Mouse (Mus musculus) thymus, postnatal 14 days (tissue): ENCODE data around the gene Amfr.

Experiments
- DNase-seq: peaks from one replicate; pipeline ENCODE4 v3.0.0; 2021

The Amfr gene

DNA sequence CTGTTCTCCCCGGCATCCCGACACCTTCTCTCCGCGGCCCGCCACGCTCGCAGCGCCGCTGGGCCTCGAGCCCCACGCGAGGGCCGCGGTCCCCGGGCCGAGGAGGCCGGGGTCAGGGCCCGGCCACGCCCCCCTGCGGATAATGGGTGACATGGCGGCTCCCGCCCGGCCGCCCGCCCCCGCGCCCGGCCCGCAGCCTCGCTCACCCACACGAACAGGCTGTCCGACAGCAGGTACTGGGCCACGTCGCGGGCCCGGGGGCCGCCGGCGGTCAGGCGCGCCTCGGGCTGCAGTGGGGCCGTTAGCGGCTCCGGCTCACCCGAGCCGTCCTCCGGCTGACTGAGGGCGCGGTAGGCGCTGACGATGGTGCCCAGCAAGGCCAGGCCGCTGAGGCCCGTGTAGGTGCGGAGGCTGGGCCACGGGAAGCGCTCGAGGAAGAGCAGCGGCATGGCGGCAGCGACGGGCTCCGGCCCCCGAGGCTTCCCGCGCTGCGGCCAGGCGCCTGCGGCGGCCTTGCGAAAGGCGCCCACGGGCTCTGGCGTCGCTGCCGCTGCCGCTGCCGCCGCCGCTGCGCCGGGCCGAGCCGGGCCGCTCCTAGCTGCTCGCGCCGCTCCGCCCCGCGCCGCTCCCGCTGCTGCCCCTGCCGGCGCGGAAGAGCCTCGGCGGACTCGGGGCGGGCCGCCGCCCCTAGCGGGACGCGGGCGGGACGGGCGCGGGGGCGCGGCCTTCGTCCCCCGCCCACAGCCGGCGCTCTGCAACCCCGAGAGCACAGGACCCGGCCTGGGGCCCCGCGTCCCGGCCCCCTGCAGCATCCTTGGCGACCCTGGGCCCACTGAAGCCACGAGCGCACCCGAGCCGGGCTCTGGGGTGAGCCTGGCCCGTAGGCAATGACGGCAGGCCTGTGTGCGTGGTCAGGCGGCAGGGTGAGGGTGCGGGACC, at the start of gene Amfr:
Gene Amfr, minus strand, starts transcription at position 830 of the 939 bp plus-strand sequence.
- DNase-seq: peak; percentile 72

DNA sequence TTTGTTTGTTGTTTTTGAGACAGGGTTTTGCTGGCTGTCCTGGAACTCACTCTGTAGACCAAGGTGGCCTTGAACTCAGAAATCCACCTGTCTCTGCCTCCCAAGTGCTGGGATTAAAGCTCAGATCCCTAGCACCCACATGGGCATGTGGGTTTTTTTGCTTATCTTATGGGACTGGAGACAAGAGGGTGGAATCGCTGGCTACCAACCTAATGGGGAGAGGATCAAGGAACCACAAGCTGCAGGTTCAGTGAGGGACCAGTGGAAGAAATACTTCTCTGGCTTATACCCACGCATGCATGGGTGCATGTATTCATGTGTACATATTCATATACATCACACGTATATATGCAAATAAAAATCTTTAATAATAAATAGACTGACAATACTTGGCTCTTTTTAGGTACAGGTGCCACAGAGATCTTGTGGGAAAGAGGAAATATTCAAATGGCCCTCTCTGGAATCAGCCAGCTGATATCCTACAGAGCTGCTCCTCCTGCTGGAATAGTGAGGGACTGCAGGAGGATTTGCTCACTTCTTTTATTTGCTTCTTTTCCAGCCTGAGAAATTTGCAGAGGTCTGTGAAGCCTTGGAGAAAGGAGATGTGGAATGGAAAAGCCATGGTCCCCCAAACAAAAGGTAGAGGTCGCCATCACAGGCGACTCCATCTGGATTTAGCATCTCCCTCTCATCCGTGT, 44.7 kb upstream of the Amfr start:
- DNase-seq: peak; percentile 45

DNA sequence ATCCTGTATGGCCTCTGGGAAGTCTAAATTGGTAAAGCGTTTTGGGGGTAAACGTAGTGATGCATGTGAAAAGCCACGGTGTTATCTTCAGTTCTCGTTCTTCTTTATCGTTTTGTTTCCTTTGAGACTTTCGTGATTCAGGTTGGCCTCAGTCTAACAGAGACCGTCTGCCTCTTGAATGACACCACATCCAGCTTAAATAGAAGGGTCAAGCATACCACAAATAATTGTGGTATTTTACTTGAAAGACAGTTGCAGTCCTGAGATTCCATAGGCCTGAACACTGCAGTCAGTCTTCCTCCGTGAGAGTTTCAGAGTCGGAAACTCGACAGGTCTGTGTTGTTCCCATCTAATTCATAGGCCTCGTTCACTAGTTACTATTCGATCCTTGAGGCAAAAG, 40.1 kb upstream of the Amfr start:
- no peak for DNase-seq

DNA sequence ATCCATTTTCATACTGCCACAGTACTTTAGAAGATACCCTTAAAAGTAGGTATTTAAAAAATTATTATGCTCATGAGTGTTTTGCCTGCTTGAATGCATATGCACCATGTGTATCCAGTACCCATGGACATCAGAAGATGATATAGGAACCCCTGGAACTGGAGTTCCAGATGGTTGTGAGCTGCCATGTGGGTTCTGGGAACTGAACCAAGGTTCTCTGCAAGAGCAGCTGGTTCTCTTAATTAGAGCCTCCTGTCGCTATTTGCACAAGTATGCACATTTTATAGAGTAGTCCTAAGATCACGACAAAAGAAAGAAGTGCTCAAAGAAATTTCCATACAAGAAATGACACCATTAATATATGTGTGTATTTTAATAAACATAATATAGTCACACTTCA, 35.2 kb upstream of the Amfr start:
- no peak for DNase-seq

DNA sequence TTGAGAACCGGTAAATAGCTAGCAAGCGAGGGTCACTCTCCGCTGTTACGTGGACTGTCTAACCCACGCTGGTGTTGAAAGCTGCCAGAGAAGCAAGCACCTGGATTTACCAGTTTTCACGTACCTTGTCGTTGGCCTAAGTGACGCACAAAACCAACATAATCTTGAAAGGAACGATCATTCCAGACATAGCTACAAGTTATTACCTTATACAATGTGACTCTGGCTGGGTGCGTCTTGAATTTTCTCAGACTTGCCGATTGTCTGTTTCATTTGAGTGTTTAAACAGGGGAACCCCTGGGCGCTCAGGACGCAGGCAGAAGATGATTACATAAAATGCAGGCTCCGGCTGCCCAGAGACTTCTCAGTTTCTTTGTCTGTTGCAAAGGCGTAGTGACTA, 25.2 kb upstream of the Amfr start:
- peak; percentile 6 for DNase-seq

DNA sequence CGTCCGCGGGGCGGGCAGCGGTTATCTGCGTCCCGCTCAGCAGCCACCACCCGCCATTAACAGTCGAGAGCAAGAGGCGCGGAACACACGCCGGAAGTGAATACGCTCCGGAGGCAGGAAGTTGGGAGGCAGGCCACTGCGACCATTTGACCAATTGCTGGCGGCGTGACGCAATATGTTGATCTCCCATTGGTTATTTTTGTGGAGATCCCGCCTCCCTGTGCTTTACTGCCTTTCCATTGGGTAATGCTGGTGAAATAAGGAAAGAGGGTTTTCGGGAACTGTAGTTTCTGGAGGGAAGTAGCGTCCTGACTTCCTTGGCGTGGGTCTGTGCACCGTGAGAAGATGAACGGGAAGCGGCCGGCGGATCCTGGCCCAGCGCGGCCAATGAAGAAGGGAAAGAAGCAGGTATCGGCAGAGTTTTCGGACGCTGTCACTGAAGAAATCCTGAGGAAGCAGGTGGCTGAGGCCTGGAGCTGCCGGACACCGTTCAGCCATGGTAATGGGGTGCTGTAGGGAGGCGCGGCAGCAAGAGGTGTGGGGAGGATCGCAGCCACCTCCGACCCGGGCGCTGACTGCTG, 24.4 kb upstream of the Amfr start, which contains the start of the genes Nudt21 and Ogfod1:
Gene Nudt21, minus strand, starts transcription at position 88 of the 581 bp plus-strand sequence.
Gene Ogfod1, plus strand, starts transcription at position 255 of the 581 bp plus-strand sequence.
- DNase-seq: peak; percentile 94

DNA sequence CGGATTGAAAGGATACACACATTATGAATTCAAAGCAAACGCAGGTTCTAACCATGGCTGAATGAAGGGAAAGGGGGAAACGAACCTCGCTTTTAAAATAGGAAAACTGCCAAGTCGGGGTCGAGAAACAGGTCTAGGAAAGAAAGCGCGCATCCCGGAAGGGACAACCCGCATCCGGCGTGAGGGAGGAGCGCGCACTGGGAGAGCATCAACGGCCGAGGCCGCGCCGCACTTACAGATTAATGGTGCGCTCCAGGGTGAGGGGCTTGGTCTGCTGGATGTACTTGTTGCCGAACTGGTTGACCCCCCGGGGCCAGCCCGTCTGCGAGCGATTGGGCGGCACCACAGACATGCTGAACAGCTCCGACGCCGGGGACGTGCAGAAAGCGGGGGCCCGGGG, 23.9 kb upstream of the Amfr start:
- DNase-seq: peak; percentile 73

DNA sequence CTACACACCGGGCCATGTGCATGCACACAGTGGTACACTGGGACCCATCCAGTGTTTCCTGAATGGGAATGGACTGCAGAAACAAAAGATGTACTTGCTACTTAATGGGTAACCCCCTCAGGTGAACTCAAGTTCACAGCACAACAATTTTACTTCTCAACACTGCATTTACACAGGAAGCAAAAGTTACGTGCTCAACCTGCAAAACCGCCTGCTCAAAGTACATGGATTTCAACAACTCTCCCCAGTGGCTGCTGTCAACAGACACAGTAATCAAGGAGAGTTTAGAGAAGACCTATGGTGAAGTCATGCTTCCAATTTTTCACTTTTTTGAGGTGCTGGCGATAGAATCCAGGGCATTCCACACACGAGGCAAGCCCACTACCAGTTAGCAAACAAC, 22.6 kb upstream of the Amfr start:
- DNase-seq: no peak

DNA sequence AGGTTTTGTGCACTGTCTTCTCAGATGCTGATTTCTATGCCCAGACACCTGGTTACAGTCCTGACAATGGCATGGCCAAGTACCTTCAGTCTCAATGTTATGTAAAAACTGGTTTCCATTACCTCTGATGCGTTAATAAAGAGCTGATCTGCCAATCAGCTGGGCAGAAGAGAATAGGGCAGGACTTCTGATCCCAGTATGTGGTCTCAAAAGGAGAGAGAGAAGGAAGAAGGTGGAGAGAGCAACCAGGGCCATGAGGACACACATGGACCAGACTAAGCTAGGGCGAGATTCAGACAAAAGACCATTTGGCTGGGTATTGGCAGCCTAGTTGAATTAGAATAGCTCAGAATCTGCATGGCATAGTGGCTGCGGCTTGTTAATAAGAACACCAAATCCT, 21.0 kb upstream of the Amfr start:
- no peak for DNase-seq

DNA sequence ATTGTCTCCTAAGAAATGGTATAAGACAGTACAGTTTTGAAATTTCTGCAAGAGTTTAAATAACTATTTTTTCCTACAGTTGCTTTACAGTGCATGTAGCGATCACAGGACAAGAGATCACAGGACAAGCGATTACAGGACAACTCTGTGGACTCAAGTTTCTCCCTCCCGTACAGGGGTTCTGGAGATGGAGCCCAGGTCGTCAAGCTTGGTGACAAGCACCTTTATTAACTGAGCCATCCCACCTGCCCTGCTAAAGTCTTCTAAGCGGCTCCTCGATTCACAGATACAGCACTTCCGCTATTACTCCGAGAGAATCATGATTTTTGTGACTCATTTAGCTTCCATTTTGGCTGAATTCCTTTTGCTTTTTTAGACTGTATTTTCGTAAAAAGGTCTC, 17.1 kb upstream of the Amfr start:
- DNase-seq: no peak

DNA sequence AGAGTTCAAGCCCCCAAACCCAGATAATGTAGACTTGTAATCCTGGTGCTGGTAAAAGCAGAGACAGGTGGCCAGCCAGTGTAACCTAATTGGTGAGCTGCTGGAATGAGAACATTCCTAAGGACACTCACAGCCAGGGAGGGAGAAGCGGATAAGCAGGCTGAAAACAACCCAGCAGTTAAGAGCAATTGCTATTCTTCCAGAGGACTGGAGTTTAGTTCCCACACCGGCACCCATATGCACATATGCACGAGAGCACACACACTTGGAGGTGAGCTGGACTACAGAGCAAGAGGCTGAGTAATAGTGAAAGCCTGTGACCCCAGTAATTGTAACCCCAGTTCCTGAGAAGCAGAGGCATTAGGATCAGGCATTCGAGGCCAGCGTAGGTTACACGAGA, 11.3 kb upstream of the Amfr start:
- no peak for DNase-seq

DNA sequence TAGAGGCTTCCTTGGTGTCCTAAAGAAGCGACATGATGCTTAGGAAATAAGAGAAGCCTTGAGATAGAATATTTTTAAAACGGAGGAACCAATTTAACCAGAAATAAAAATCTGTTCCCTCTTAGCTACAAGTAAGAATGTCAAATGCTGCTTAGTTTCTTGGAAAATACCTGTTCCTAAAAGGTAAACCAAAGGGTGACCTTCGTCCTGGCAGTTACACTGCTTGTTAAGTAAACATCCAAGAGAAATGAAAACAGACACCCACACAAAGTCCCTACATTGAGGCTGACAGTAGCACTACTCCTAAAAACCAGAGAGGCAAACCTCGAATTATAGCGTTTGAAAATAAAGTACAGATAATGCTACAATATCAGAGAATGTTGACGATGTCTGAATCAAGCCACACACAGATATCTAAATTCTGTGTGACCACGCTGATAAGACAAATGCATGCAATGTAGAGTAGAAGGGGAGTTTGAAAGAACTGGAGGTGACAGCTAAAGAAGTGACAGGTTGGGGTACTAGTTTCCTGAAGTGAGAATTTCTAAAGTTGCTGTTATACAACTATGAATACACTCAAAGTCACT, 477 bp upstream of the Amfr start:
- DNase-seq: no peak

DNA sequence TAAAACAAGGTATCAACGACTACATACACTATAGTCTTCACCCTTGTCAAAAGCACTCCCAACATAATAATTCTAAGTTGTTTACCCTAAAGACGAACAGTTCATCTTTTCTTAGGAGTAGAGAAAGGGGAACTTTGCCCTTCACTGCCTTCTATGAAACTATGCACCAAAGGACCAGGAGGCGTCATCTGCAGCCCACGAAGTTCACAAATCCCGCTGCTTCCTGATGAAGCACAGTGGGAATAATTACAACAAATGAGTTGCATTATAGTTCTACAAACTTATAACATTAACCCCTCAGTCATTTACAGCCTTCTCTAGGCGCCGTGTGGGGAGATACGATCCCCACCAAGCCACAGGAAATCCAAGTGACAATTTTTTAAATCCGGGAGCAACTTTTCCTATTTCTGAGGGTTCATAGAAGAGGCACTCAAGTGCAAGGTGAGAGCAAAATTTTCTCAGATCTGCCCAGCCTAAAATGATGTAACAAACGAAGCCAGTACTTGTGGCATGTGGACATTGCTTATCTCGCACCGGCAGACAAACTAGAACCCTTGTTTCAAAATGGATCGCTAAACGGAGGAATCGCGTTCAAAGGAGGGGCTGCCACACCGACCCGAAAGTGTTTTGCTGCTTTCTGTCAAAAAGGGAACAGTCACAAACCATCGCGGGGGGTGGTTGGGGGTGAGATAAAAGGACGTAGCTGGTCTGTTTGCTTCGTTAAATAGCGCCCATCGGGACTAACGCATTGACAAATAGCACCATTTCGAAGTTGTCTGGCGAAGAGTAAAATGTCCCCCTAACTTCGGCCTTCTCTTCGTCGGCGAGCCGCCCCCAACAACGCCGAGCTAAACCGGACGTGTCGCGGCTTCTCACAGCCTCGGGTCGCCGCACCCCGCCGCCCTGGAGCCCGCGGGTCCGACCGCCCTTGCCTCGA, 1.3 kb downstream of the Amfr start:
- peak; percentile 66 for DNase-seq

DNA sequence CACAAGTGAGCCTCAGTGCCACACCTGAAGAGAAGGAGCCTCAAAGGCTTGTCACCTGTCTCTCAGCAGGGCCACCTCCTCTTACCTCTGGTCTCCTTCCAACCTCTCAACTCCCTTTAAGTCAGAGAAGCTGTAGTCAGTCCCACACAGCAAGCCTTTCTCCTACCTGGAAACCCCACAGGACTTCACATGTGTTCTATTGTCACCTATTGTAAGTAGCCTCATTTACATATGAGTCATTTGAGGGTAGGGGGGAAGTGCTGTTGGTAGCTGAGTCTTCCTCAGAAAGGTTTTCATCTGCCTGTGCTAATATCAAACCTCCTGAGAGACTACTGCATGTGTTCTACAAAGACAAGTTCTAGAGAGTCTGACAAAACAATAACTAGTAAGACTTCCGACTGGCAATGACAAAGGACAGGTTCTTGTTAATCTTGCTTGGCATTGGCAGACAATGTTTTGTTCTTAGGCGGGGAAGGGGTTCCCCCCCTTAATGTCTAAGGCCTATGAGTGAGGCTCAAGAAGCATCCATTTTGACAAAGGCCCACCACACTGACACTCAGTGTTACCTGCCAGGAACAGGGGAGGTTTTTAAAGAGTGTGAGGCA, 2.4 kb downstream of the Amfr start:
- DNase-seq: peak; percentile 9

DNA sequence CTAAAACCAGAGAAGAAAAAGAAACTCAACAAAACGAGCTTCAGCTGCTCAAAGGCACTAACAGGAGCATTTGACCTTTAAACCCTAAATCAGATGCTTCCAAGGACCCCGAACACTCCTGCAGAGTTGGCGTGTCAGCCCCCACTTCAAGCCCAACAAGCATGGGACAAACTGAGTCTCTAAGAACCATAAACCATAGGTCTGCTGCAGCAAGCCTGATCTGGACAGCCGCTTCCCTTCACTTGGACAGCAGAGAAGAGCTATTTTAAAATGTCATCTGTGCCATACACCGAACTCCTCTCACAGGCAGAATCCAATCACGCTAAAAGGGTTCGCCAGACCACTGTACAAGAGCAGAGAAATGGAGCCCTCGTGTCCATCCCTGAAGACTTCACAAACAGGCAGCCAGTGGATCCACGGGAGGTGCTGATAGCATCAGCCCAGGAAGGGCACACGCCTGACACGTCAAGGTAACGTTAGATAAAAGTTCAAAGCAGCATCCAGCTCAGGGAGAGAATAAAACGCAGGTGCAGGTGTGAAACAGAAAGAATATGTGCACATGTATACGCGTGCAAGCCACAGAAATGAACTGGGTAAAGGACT, 3.3 kb downstream of the Amfr start:
- DNase-seq: peak; percentile 13

DNA sequence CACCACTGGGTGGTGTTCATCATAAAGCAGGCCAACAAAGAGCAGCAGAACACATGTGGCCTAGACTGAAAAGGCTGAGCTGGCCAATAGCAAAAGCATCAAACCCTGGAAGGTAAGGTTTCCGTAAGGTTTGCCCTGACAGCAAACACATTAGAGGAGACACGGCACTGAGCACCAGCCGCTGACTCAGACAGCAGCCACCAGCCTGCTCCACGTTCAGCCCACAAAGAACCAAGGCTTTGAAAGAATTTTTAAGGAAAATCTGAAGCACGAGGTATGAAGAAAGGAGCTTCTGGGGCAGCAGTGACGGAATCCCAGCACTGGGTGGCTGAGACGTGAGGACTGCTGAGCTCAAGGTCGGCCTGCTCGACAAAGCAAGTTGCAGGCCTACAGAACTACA, 8.5 kb downstream of the Amfr start:
- no peak for DNase-seq

DNA sequence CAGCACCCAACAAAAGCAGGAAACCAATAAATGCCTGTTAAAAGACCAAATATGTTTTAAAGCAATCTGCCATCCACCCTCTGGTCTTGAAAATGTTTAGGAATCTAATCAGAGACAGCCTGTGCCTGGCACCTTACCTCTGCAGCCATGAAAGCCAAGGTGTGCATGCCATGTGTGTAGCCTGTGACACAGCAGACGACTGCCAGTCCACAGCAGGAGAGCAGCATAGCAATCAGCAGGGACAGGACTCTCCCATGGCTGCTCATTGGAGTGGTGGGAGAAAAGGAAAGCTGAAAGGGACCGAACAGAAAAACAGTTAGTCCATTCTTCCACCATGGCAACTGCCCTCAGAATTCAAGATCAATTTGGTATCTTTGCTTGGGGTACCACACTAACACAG, 13.7 kb downstream of the Amfr start:
- no peak for DNase-seq

DNA sequence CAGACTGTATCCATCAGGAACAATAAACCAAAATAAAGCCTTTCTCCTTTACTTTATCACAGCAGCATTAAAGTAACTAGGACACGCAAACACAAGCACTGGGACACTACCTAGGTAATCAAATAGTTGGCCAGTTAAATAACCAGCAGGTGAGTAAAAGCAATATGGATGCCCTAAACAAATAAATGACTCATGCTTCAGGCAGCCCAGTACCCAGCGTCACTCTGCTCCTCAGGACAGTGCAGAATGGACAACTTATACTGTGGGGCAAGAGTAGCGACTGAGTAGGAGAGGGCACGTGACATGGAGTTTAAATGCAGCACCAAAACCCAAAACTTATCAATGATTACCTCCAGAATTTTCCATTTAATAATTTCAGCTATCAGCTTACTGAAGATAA, 22.9 kb downstream of the Amfr start:
- DNase-seq: no peak

DNA sequence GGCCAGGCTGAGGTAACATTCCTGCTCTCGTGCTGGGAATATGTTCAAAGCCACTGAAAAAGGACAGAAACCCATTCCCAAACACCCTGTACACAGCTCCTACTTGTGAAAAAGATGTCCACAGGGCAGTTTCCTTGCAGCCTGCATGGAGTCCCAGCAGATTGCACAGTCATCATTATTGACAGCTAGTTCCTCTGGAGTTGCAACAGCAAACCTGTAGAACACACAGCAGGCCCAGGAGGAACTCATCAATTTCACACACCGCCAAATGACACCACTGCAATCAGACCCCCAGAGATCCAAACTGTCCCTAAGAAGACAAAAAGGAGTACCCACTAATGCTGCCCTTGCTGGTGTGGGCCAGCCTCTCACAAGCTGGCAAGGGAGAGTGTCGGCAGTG, 27.9 kb downstream of the Amfr start:
- no peak for DNase-seq

DNA sequence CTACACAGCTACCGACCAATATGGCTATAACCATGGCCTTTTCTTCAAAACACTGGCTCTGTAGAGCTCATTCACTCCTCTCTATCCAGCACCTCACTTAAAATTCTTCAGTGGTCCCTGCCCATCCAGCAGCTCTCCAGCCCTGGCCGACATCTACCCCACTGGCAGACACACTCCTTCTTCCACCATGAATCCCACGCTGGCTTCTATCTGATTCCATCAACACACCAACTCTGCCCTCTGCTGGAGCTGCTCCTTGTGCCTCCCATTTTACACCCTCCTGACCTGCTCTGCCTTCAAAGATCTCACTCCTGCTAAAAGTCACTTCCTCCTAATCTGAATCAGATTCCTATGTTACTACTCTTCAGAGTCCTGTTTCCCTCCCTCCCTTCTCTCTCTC, 28.8 kb downstream of the Amfr start:
- no peak for DNase-seq

DNA sequence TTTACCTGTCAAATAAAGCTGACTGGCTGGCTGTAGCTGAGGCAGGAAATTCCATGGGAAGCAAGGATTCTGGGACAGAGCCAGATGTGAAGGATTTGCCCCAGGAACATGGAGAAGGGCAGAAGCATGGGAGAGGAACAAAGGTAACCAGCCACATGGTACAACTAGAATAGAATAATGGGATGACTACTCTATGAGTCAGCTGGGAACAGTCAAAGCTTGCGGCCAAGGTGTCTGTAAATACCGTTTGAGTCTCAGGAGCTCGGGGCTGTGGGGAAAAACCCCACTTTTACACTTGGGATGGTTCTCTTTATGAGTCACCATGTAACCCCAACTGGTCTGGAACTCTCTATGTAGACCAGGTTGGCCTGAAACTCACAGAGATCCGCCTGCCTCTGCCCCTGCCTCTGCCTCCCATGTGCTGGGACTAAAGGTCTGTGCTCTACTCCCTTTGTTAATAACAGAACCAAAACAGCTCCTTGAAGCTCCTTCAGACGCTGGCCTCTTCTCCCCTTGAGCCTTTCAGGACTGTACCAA, 30.9 kb downstream of the Amfr start:
- no peak for DNase-seq
